Comparison of ENCODE assay signal across 8 mouse cellular contexts in the genomic region with DNA sequence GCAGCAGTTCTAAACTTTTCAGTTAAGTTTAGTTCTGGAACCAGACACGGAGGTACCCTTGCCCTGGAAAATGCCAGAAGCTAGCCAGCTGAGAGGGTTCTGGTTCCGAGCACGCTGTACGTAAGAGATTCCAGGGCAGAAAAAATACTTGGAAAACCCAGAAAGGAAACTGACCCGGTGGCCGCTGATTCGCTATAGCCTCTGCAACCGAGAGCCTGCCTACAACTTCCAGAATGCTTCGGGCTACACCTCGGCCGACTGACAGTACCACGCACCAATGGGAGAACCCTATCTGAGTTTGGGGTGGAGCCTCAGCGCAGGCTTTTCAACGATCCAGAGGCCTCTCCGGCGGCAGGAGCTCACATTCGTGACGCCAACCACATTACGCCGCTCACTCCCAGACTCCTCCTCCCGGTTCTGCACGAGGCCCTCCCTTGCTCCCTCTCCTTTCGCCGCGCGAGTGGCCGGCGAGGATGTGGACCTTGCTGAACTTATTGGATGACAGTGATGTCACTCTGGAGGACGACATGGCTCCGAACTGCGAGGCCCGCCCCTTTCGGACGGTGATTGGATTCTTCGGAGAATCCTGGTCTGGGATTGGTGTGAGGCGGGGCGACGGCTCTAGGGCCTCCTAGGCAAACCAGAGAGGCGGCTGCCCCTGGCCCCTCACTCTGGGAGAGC. TPM values are rescaled to one million over a fixed set of nuclear protein-coding genes. Genes with fewer than 3 reads are reported as not detected.
A peak's percentile ranks its signal among the peaks of the same experiment; 100 is the strongest.
DNase-seq lines count a peak whose midpoint lies in the region; ATAC-seq and TF ChIP-seq lines count a peak whose summit lies in the region.

A gene (plus strand): TSS at position 378 of the 681 bp plus-strand sequence.

- no peaks in the 10 kb centered on the region for H3K27me3 ChIP-seq in embryonic facial prominence, embryonic 15.5 days
- no peaks in the 10 kb centered on the region for H3K27me3 ChIP-seq in limb, embryonic 14.5 days (ENCODE audit: control insufficient read depth, insufficient read depth, low read length)
- no peaks in the 10 kb centered on the region for H3K27me3 ChIP-seq in midbrain, postnatal 0 days (ENCODE audit: insufficient read depth, low read length)

- H3K36me3 ChIP-seq in embryonic facial prominence, embryonic 15.5 days: no peaks in the 10 kb centered on the region
- H3K36me3 ChIP-seq in limb, embryonic 14.5 days (ENCODE audit: control insufficient read depth, insufficient read depth, low read length): no peaks in the 10 kb centered on the region
- H3K36me3 ChIP-seq in midbrain, postnatal 0 days (ENCODE audit: insufficient read depth, low read length): 0 out of 2 replicates have a peak, but pooled peaks cover 3% of the 10 kb centered on the region

- peak within 1 kb of the TSS; percentile 35 for H3K27ac ChIP-seq in bone marrow, adult 2 months (ENCODE audit: control insufficient read depth, insufficient read depth, low read depth, low read length, poor library complexity)
- H3K27ac ChIP-seq in embryonic facial prominence, embryonic 15.5 days (replicated peaks): peak within 1 kb of the TSS; percentile 82
- peak within 1 kb of the TSS; percentile 70 for H3K27ac ChIP-seq in limb, embryonic 14.5 days (replicated peaks; ENCODE audit: low read depth, low read length)
- H3K27ac ChIP-seq in midbrain, postnatal 0 days (ENCODE audit: low read depth, low read length): peak within 1 kb of the TSS; percentile 86

- peak; percentile 61; the same call in 1 of the 2 replicates for TF ChIP-seq POLR2A in bone marrow, adult 2 months (IDR thresholded peaks at IDR 0.05; ENCODE audit: borderline replicate concordance, control insufficient read depth, low read depth, low read length)
- TF ChIP-seq POLR2A in limb, embryonic 14.5 days (IDR thresholded peaks at IDR 0.05; ENCODE audit: borderline replicate concordance, extremely low read depth, insufficient read depth, insufficient read length): peak; percentile 72; the same call in 1 of the 2 replicates

- no peak for TF ChIP-seq CTCF in bone marrow, adult 2 months (IDR thresholded peaks at IDR 0.05; ENCODE audit: control insufficient read depth, insufficient read depth, low read length)
- no peak for TF ChIP-seq CTCF in midbrain, postnatal 0 days (IDR thresholded peaks at IDR 0.05)

- peak within 1 kb of the TSS; percentile 77 for H3K4me3 ChIP-seq in bone marrow, adult 2 months (replicated peaks; ENCODE audit: control insufficient read depth, low read depth, low read length)
- peak within 1 kb of the TSS; percentile 61 for H3K4me3 ChIP-seq in embryonic facial prominence, embryonic 15.5 days (replicated peaks)
- peak within 1 kb of the TSS; percentile 58 for H3K4me3 ChIP-seq in limb, embryonic 14.5 days (replicated peaks; ENCODE audit: low read length)
- H3K4me3 ChIP-seq in midbrain, postnatal 0 days (ENCODE audit: low read depth, low read length): peak within 1 kb of the TSS; percentile 51

- DNase-seq in 416B (ENCODE audit: low read depth): peak; percentile 100
- peak; percentile 99 for DNase-seq in heart, adult 8-10 months (ENCODE audit: low spot score)
- DNase-seq in kidney, adult 9 months: peak; percentile 100
- peak; percentile 99 for DNase-seq in limb, embryonic 14.5 days (ENCODE audit: low spot score)
- DNase-seq in midbrain, postnatal 0 days (ENCODE audit: low spot score): peak; percentile 99
- peak; percentile 89 for DNase-seq in spleen, postnatal 14 days (ENCODE audit: low spot score in 2 of 2)

- peak within 1 kb of the TSS; percentile 48 for H3K9ac ChIP-seq in embryonic facial prominence, embryonic 15.5 days
- peak within 1 kb of the TSS; percentile 79 for H3K9ac ChIP-seq in limb, embryonic 14.5 days (ENCODE audit: low read depth, low read length, severe bottlenecking)
- H3K9ac ChIP-seq in midbrain, postnatal 0 days (replicated peaks; ENCODE audit: low read length, poor library complexity, severe bottlenecking): peak within 1 kb of the TSS; percentile 71

- H3K4me2 ChIP-seq in embryonic facial prominence, embryonic 15.5 days (replicated peaks): peak within 1 kb of the TSS; percentile 59
- H3K4me2 ChIP-seq in limb, embryonic 14.5 days (replicated peaks; ENCODE audit: low read depth, low read length, severe bottlenecking): peak within 1 kb of the TSS; percentile 75
- H3K4me2 ChIP-seq in midbrain, postnatal 0 days (ENCODE audit: low read depth, low read length, poor library complexity, severe bottlenecking): peak within 1 kb of the TSS; percentile 75

- peaks cover 3% of the 10 kb centered on the region; the same call in 1 of the 2 replicates for H3K4me1 ChIP-seq in bone marrow, adult 2 months (ENCODE audit: control insufficient read depth, insufficient read depth, low read length)
- H3K4me1 ChIP-seq in embryonic facial prominence, embryonic 15.5 days: peaks cover 45% of the 10 kb centered on the region
- peaks cover 19% of the 10 kb centered on the region for H3K4me1 ChIP-seq in limb, embryonic 14.5 days (ENCODE audit: control insufficient read depth, insufficient read depth, low read length)
- H3K4me1 ChIP-seq in midbrain, postnatal 0 days (ENCODE audit: insufficient read depth, low read length): peaks cover 7% of the 10 kb centered on the region

- WGBS in bone marrow, adult 2 months: under 1% methylated on average over 39 of the region's 39 CpGs
- WGBS in embryonic facial prominence, embryonic 15.5 days: under 1% methylated on average over 39 of the region's 39 CpGs
- WGBS in limb, embryonic 14.5 days: 1% methylated on average over 39 of the region's 39 CpGs
- WGBS in midbrain, postnatal 0 days: under 1% methylated on average over 39 of the region's 39 CpGs

- peak; percentile 98 for ATAC-seq in embryonic facial prominence, embryonic 15.5 days (ENCODE audit: insufficient number of reproducible peaks, low FRiP score, low TSS enrichment, low read depth)
- peak; percentile 97 for ATAC-seq in limb, embryonic 14.5 days (ENCODE audit: low FRiP score, low read depth)
- peak; percentile 99 for ATAC-seq in midbrain, postnatal 0 days (ENCODE audit: low FRiP score)

- no peaks in the 10 kb centered on the region for H3K9me3 ChIP-seq in embryonic facial prominence, embryonic 15.5 days (replicated peaks)
- no peaks in the 10 kb centered on the region for H3K9me3 ChIP-seq in limb, embryonic 14.5 days (ENCODE audit: control insufficient read depth, low read length)
- no peaks in the 10 kb centered on the region for H3K9me3 ChIP-seq in midbrain, postnatal 0 days (ENCODE audit: low read length)

RNA-seq across cellular contexts. Expression of the gene that starts here (rescaled TPM):
- polyA plus RNA-seq in bone marrow, adult 2 months (2011; ENCODE audit: insufficient read depth, insufficient read length, low replicate concordance, missing spikeins): 0.45 and 1.9 TPM in 2 replicates
- 6.5 and 7.1 TPM in 2 replicates for polyA plus RNA-seq in embryonic facial prominence, embryonic 15.5 days (2015; fragmentation: Nextera tagmentation; extraction: Ambion mirVana)
- total RNA-seq in heart, adult 8-10 months (2022): 10 to 100 TPM; 10.1 to 13.1 (median 10.8) TPM
- 11.6 and 12.8 TPM in 2 replicates for polyA plus RNA-seq in limb, embryonic 14.5 days (2012; rRNA removed)
- polyA plus RNA-seq in limb, embryonic 14.5 days (2014; fragmentation: Nextera tagmentation; extraction: Ambion mirVana): 4.3 and 5.5 TPM in 2 replicates
- total RNA-seq in midbrain, postnatal 0 days (2014; rRNA removed): 6.7 and 8.9 TPM in 2 replicates
- 5.1 and 5.8 TPM in 2 replicates for polyA plus RNA-seq in midbrain, postnatal 0 days (2015; fragmentation: Nextera tagmentation; extraction: Ambion mirVana)

Comparison
In these comparisons a context has a peak if more than half of its experiments do, and no peak if none do; other contexts are left out.
1. Peak in every context shown above with its lines: DNase-seq, ATAC-seq, H3K4me3 ChIP-seq and H3K27ac ChIP-seq.
2. H3K27ac ChIP-seq: peak in every context shown above with its lines; median percentile 86 in midbrain, postnatal 0 days; 82 in embryonic facial prominence, embryonic 15.5 days; 70 in limb, embryonic 14.5 days; 35 in bone marrow, adult 2 months.